Mouse (Mus musculus) midbrain, embryonic 10.5 days (tissue): ENCODE data around the gene Fcrlb. TPM values are rescaled to one million over a fixed set of nuclear protein-coding genes. Genes with fewer than 3 reads are reported as not detected.

Source experiments
- DNase-seq: peaks from one replicate; pipeline ENCODE4 v3.0.0-alpha.2; 2017; ENCODE audit warnings: low spot score
- H3K27ac ChIP-seq: fragments of 300-500 bp; sonication (generic); replicated peaks from 2 replicates; pipeline ENCODE4 v1.5.1; 2016; ENCODE audit warnings: mild to moderate bottlenecking
- H3K27me3 ChIP-seq: fragments of 300-500 bp; sonication (generic); 2 replicates; pipeline ENCODE4 v1.6.1; 2016; ENCODE audit warnings: low read depth, mild to moderate bottlenecking; ENCODE audit not compliant: poor library complexity, severe bottlenecking
- H3K36me3 ChIP-seq: fragments of 300-500 bp; sonication (generic); 2 replicates; pipeline ENCODE4 v1.6.1; 2016; ENCODE audit warnings: mild to moderate bottlenecking, moderate library complexity
- H3K4me1 ChIP-seq: fragments of 300-500 bp; sonication (generic); 2 replicates; pipeline ENCODE4 v1.6.1; 2016
- H3K4me3 ChIP-seq: fragments of 300-500 bp; sonication (generic); 2 replicates; pipeline ENCODE4 v1.5.1; 2016; ENCODE audit warnings: mild to moderate bottlenecking, moderate library complexity
- H3K9me3 ChIP-seq: fragments of 300-500 bp; sonication (generic); replicated peaks from 2 replicates; pipeline ENCODE4 v1.6.1; 2016; ENCODE audit warnings: mild to moderate bottlenecking
- WGBS: fragments of 180-500 bp; shearing (Covaris S2); methylation state at CpG from one replicate; pipeline ENCODE4 v1.1.7; 2016; 5-methylcytosine and 5-hydroxymethylcytosine counted together
- polyA plus RNA-seq: library from polyadenylated mRNA; unstranded; fragments of >200 nt; fragmentation: Nextera tagmentation; extraction: Ambion mirVana; gene quantifications from 2 replicates; pipeline ENCODE4 v1.2.1, GENCODE M21; 2016

Fcrlb gene
- polyA plus RNA-seq, 1 experiment from 2014 or later: not detected

DNA sequence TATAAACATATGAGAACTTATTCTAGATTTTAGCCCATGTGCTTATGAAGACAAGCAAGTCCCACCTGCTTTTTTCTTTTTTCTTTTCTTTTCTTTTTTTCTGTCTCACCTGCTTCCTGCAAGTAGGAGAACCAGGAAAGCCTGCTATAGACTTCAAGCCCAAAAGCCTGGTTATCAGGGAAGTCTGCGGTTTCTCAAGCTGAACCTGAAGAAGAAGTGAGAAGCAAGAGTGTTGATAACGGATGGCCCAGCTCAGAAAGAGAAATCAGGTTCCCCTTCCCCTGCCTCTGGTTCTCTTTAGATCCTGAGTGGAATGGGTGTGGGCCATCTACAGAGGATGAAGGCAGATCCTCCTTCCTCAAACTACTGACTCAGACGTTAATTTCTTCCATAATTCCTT lies 19.3 kb upstream of the Fcrlb start:
- no peaks in the 10 kb centered on the region for H3K4me1 ChIP-seq
- no peaks in the 10 kb centered on the region for H3K27me3 ChIP-seq
- no peak overlapping the region for H3K27ac ChIP-seq
- no peak overlapping the region for H3K4me3 ChIP-seq
- no peak for DNase-seq
- whole genome bisulfite sequencing: 77% methylated on average over 3 of the region's 3 CpGs
- H3K36me3 ChIP-seq: no peaks in the 10 kb centered on the region
- no peaks in the 10 kb centered on the region for H3K9me3 ChIP-seq

DNA sequence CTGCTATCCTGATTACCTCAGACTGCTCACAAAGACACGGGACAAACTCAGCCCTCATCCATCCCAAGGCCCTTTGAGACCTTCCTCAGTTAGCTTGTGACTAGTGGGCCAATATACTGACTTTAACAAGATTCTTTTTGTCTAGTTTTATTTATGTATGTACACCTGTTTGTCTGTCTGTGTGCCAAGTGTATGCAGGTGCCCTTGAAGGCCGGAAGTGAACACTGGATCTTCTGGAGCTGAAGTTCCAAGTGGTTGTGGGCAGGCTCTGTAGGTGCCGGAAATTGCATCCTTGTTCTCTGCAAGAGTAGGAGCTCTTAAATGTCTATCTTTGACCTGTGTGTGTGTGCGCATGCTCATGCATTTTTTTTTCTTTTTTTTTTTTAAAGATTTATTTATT lies 16.5 kb upstream of the Fcrlb start:
- DNase-seq: no peak
- Histone ChIP-seq H3K9me3 (no peaks in the 10 kb centered on the region), H3K36me3 (no peaks in the 10 kb centered on the region), H3K4me3 (no peak overlapping the region), H3K4me1 (no peaks in the 10 kb centered on the region), H3K27me3 (no peaks in the 10 kb centered on the region), H3K27ac (no peak overlapping the region)
- 86% methylated on average over 4 of the region's 4 CpGs for WGBS

DNA sequence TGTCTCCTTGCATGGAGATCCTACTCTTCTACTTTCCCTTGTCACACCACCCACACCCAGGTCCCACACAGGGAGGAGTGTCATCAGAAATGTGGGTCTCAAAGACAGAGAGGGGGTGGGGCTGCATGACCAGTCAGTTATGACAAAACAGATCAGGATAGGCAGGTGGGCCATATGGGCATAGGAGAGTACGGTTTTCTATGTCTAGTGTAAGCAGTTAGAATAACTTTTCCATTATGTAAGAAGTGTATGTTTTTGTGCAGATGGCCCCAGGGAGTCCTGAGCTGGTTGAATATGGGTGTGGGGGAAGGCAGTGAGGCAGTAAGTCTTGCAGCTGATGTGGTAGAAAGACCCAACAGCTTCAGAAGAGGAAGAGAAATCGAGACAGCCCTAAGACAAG lies 15.7 kb upstream of the Fcrlb start:
- DNase-seq: no peak
- no peaks in the 10 kb centered on the region for H3K36me3 ChIP-seq
- 79% methylated on average over 2 of the region's 2 CpGs for WGBS
- no peaks in the 10 kb centered on the region for H3K27me3 ChIP-seq
- no peak overlapping the region for H3K4me3 ChIP-seq
- no peaks in the 10 kb centered on the region for H3K4me1 ChIP-seq
- H3K9me3 ChIP-seq: no peaks in the 10 kb centered on the region
- H3K27ac ChIP-seq: no peak overlapping the region

DNA sequence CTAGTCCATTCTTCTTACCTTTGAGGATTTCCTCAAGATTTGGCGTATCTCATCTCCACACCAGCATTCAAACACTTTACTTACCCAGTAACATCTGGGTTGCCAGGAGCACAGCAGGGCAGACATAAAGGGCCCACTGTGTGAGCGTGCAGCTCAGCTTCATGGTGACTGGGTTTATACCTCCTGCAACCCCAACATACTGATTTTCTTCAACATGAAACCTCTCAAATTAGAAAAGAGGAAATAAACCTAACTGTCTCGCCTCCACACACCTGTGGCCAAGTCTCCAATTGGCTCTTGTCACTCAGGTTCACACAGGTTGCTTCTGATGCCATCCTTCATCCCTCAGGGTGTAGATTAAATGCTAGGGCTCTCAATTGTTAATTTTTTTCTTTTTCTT lies 14.6 kb upstream of the Fcrlb start, which contains the start of gene Fcrla:
Gene Fcrla (minus strand): TSS at position 206 of the 400 bp plus-strand sequence.
- H3K4me1 ChIP-seq: no peaks in the 10 kb centered on the region
- no peaks in the 10 kb centered on the region for H3K27me3 ChIP-seq
- no peak for DNase-seq
- 82% methylated on average over 3 of the region's 3 CpGs for WGBS
- H3K4me3 ChIP-seq: no peak within 1 kb of the TSS
- no peaks in the 10 kb centered on the region for H3K9me3 ChIP-seq
- H3K27ac ChIP-seq: no peak within 1 kb of the TSS
- H3K36me3 ChIP-seq: no peaks in the 10 kb centered on the region

DNA sequence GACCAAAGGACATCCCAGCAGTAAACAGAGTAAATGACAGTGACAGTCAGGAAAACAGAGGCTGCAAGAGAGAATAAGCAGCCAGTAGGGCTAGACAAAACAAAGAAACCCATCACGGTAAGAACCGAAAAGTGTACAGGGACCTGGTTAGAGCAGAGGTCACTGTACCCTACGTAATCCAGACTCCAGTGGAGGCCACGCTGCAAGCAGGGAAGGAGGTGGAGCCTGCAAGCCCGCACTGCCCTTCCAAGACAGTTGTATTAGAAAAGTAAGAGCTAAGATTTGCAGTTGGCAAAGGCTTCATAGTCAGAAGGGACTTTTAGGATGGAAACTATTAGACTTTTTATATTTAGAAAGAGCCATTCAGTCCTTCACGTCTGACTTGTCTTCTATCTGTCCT lies 14.2 kb upstream of the Fcrlb start:
- no peak for DNase-seq
- H3K27ac ChIP-seq: no peak overlapping the region
- no peaks in the 10 kb centered on the region for H3K9me3 ChIP-seq
- H3K4me1 ChIP-seq: no peaks in the 10 kb centered on the region
- 67% methylated on average over 6 of the region's 6 CpGs for WGBS
- no peaks in the 10 kb centered on the region for H3K27me3 ChIP-seq
- no peak overlapping the region for H3K4me3 ChIP-seq
- H3K36me3 ChIP-seq: no peaks in the 10 kb centered on the region

DNA sequence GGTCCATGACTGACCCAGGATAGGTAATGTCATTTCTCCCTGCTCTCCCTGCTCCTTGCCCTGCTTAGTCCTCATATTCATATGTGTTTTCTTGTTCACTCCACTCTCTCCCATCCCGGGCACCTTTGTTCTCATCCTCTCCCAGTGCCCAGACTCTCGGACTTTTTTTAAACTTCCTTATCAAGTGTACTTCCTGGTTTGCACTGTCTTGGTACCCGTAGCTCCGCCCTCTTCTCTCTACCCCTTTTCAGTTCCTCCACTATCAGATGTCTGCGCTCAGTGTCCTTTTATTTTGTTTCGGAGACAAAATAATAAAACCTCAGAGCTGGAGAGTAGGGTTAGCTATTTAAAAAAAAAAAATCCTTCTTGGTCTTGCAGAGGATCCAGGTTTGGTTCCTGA lies 11.7 kb upstream of the Fcrlb start:
- Histone ChIP-seq H3K9me3 (no peaks in the 10 kb centered on the region), H3K4me3 (no peak overlapping the region), H3K4me1 (no peaks in the 10 kb centered on the region), H3K36me3 (no peaks in the 10 kb centered on the region), H3K27ac (no peak overlapping the region), H3K27me3 (no peaks in the 10 kb centered on the region)
- 90% methylated on average over 6 of the region's 6 CpGs for WGBS
- no peak for DNase-seq

DNA sequence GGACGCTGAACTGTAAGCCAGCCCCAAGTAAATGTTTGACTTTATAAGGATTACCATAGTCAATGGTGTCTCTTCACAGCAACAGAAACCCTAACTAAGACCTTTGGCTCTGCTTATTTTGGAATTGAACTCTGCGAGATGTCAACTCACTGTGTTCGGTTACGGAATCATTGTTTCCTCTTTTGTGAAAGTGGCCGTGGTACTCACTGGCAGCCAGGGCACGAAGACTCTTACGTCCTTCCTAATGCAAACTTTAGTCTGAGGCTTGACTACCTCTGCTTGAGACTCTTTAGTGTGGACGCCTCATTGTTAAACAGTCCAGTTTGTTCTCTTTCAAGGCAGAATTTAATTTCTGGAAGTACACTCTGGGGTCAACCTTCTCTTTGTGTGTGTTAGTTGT lies 6.6 kb upstream of the Fcrlb start:
- H3K4me3 ChIP-seq: no peak overlapping the region
- DNase-seq: no peak
- no peak overlapping the region for H3K27ac ChIP-seq
- no peaks in the 10 kb centered on the region for H3K9me3 ChIP-seq
- 96% methylated on average over 8 of the region's 8 CpGs for WGBS
- H3K27me3 ChIP-seq: no peaks in the 10 kb centered on the region
- H3K4me1 ChIP-seq: no peaks in the 10 kb centered on the region
- no peaks in the 10 kb centered on the region for H3K36me3 ChIP-seq

DNA sequence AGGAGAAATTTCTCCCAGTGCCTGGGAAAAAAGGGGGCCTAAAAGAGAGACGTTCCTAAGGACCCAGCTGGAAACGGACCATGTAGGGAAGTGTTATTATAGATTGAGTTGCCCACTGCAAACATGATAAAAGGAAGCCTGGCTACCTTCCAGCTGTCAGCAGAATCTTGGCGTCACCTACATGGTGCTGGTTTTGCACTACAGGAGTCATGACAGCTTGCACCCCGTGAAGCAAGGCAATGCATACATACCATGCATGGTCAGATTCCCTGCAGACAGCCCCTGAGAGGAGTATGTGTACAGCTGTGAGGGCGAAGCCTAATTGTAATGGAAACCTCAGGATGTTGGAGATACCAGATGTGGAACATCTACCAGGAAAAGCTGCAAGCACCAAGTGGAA lies 2.9 kb upstream of the Fcrlb start:
- 79% methylated on average over 5 of the region's 5 CpGs for WGBS
- 0 out of 2 replicates have a peak, but pooled peaks cover under 1% of the 10 kb centered on the region for H3K27me3 ChIP-seq
- no peaks in the 10 kb centered on the region for H3K4me1 ChIP-seq
- no peak for DNase-seq
- no peak overlapping the region for H3K27ac ChIP-seq
- no peak overlapping the region for H3K4me3 ChIP-seq
- no peaks in the 10 kb centered on the region for H3K36me3 ChIP-seq
- no peaks in the 10 kb centered on the region for H3K9me3 ChIP-seq

DNA sequence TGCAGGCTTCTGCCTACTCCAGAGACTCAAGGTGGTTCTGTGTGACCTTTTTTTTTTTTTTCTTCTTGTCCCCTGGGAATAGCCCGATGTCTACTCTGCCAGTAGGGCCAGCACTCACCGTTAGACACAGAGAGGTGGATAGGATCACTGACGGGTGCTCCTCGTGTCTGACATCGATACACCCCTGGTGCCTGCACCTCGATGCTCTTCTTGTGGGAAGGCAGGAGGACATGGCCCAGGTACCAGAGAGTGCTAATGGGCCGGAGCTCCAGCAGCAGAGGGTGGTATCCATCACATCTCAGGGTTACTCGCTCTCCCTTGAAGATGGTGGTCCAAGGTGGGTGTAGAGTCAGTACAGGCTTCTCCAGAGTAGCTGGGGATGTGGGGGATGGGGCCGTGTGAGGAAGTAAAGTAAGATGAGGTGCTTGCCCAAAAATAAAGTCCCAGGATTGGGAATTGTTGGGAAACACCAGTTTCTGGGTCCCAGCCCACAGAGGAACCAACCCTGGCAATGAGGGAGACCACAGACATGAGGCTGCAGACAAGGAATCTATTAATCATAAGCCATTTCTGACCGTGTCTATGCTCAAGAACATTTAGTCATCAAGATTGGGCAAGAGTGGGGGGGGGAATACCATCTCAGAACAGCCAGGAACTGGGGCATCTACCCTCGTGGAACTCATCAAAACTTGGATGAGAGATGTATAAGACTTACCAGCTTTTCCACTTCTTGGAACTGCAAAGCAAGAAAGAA lies 657 bp downstream of the Fcrlb start:
- Histone ChIP-seq H3K4me1 (peaks cover 17% of the 10 kb centered on the region), H3K36me3 (no peaks in the 10 kb centered on the region), H3K27ac (no peak overlapping the region), H3K4me3 (no peak overlapping the region), H3K9me3 (no peaks in the 10 kb centered on the region), H3K27me3 (peaks cover 36% of the 10 kb centered on the region)
- WGBS: 82% methylated on average over 11 of the region's 11 CpGs
- no peak for DNase-seq

DNA sequence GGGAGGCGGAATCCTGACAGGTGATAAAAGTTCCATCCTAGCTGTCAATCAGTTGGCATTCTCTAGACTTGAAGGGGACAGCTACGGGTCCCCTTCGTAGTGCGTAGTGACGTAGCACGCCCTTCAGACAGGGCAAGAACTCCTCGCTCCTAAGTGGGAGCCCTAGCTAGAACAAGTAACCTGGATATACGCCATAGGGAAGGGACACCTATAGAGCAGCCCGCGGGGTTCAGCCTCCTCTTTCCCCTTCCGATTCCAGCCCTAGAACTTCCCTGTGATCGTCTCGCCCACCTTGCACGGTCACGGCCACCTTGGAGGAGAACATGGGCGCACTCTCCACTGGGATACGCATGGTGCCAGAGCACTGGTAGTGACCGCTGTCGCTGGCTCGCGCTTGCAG lies 4.4 kb downstream of the Fcrlb start:
- H3K4me1 ChIP-seq: peaks cover 18% of the 10 kb centered on the region
- H3K9me3 ChIP-seq: no peaks in the 10 kb centered on the region
- peak overlapping the region; percentile 74 for H3K4me3 ChIP-seq
- H3K27me3 ChIP-seq: peaks cover 74% of the 10 kb centered on the region
- DNase-seq: peak; percentile 51
- no peaks in the 10 kb centered on the region for H3K36me3 ChIP-seq
- 4% methylated on average over 21 of the region's 21 CpGs for WGBS
- H3K27ac ChIP-seq: no peak overlapping the region

DNA sequence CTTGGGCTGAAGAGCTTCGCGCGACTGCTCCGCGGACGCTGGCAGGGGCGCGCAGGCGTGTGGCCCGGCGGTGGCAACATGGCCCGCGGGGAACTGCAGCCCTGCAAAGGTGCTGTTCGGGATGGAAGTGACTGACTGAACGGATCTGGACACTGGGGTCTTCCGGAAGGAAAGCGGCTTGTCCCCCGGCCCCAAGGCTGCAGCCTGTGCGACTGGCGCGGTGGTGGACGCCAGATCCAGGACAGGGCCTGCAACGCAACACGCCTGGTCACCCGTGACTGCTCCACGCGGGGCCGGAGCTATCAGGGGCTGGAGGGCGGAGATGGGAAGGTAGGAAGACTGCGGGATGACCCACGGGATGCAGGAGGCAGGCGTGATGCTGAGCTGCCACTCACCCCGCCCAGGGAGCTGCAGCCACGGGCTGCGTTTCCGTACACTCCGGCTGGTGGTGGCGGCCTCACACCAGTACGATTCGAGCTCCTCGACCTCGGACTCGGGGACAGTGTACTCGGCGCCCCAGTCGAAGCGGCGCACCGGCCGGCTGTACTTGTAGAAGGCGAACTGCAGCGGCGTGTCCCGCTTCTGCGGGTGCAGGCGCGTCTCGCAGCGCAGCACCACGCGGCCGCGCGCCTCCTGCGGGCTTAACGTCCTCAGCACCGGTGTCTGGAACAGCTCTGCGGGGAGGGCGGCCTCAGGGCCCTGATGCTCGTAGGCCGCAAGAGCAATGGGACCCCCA lies 5.1 kb downstream of the Fcrlb start:
- peaks cover 79% of the 10 kb centered on the region for H3K27me3 ChIP-seq
- WGBS: under 1% methylated on average over 71 of the region's 71 CpGs
- peak overlapping the region; percentile 63 for H3K27ac ChIP-seq
- H3K4me3 ChIP-seq: peak overlapping the region; percentile 74
- H3K36me3 ChIP-seq: no peaks in the 10 kb centered on the region
- H3K9me3 ChIP-seq: no peaks in the 10 kb centered on the region
- peak; percentile 61 for DNase-seq
- H3K4me1 ChIP-seq: peaks cover 18% of the 10 kb centered on the region

DNA sequence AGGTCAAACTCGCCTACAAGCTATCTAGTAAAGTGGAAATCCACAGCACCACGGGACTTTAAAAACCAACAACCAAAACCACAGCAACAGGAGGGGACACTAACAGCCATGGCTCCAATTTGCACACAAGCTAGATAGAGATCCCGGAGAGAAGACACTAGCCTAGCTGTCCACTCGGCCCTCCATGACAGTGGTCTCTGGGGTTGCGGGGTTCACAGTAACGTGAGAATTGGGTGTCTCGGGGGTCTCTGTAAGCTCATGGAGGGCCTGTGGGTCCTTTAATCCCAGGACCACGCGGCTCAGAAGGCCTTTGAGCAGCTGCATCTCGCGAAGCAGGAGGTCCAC lies 5.7 kb downstream of the Fcrlb start:
- Histone ChIP-seq H3K9me3 (no peaks in the 10 kb centered on the region), H3K27me3 (peaks cover 84% of the 10 kb centered on the region), H3K27ac (peak overlapping the region; percentile 63; the same call in 1 of the 2 replicates), H3K4me3 (peak overlapping the region; percentile 74), H3K36me3 (no peaks in the 10 kb centered on the region), H3K4me1 (peaks cover 18% of the 10 kb centered on the region)
- 16% methylated on average over 11 of the region's 11 CpGs for WGBS
- DNase-seq: no peak

DNA sequence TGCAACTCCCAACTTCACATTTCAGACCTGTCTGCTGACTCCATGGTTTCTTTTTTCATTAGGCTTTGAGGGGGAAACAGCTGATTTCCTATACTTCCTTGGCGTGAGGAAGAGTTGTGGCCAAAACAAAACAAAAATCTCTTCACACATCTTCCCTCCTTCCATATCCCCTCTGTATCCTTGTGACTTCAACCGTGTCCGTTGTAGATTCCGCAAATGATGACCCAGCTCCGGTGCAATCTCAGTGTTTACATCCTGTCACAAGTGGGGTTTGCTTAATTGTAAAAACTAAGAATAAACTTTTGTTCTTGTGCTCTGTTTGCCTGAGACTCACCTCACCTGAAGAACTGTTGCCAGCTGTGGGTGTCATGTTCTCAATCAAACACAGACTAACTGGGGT lies 9.3 kb downstream of the Fcrlb start:
- Histone ChIP-seq H3K36me3 (no peaks in the 10 kb centered on the region), H3K27me3 (peaks cover 63% of the 10 kb centered on the region), H3K9me3 (no peaks in the 10 kb centered on the region), H3K4me1 (peaks cover 15% of the 10 kb centered on the region), H3K27ac (no peak overlapping the region), H3K4me3 (no peak overlapping the region)
- WGBS: 73% methylated on average over 5 of the region's 5 CpGs
- DNase-seq: no peak
